Mouse (Mus musculus) CD4-positive helper T cell, adult 2 months (primary cell): ENCODE measurements around the gene Gm28038.

Experiments
- DNase-seq: peaks from one replicate; pipeline ENCODE4 v3.0.0-alpha.2; 2012; ENCODE audit warnings: low read depth, missing footprints, low spot score

Gene Gm28038

DNA sequence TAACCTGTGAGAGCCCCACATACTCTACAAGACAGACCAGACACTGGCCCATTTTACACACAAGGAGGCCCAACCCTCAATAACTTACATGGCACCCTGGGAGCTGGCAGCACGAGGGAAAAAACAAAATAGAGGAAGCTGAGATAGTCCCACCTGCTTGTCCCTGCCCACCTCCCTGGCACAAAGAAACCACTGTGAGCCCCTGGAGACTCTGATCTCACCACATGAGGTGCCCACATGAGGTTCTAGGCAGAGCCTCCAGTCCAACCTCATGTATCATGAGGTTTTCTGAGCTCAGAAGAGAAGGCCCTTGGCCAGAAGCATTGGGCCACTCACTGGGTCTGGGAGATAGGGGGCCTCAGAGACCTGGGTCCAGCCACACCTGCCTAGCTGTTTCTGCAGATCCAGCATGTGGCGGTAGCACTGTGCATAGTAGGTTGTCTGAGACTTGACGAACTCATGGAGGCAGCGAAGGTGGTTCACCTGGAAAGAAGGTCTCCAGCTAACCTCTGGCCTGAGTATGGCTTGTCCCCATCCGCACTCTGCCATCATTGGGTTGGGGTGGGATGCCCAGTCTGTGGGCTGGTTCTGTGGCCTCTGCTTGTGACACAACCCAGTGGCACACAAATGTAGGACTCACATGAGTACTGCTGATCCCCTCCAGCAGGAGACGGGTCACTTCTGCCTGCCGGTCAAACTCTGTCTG lies 65.3 kb downstream of the Gm28038 start:
- DNase-seq, result no peak

DNA sequence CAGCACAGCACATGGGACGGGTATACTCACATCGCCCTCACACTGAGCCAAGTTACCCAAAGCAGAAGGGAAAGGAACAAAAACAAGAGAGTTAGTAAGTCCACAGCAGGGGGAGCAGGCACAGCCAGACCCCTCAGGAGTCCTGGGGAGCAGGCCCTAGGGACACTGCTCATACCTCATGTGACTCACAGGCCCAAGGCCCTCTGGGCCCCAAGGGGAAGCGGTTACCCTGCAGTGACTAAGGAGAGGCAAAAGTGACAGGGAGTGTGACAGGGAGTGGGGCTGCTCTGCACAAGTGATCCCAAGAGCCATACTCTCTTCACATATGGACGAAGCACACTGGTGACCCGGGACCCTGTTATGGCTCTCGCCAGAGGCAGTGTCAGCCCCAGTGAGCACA lies 68.4 kb downstream of the Gm28038 start:
- DNase-seq, result no peak
